Mouse (Mus musculus) cerebellum, adult 2 months (tissue): Measurements from ENCODE around the gene Il9r.

Experiments used
- CTCF ChIP-seq: fragments of 200-500 bp; IDR thresholded peaks from 2 replicates; pipeline ENCODE4 v1.5.1; 2011; ENCODE audit warnings: low read depth, mild to moderate bottlenecking, control low read depth, low read length, moderate library complexity, borderline replicate concordance; ENCODE audit not compliant: insufficient read depth
- POLR2A ChIP-seq: fragments of 200-500 bp; IDR thresholded peaks from 2 replicates; pipeline ENCODE4 v1.6.1; 2011; ENCODE audit warnings: low read length, control low read depth, borderline replicate concordance; ENCODE audit not compliant: insufficient read depth

GRCm38 (mm10) chr11:32166683-32167082, 33.4 kb downstream of the Il9r start:
- TF ChIP-seq POLR2A (no peak), CTCF (no peak)
